Mouse (Mus musculus) intestine, postnatal 0 days (tissue): Measurements from ENCODE around the gene Asic4. TPM values are rescaled to one million over a fixed set of nuclear protein-coding genes. Genes with fewer than 3 reads are reported as not detected.

Source experiments
- ATAC-seq: fragments of 200-750 bp; cut with Nextera tagmentation; 2 replicates; pipeline ENCODE4 v1.8.0; 2017; ENCODE audit warnings: mild to moderate bottlenecking, moderate TSS enrichment, moderate library complexity
- H3K27ac ChIP-seq: fragments of 300-500 bp; sonication (generic); 2 replicates; pipeline ENCODE4 v1.5.1; 2014; ENCODE audit warnings: mild to moderate bottlenecking, low read depth, low read length, moderate library complexity
- H3K27me3 ChIP-seq: fragments of 300-500 bp; sonication (generic); replicated peaks from 2 replicates; pipeline ENCODE4 v1.6.1; 2014; ENCODE audit warnings: low read length, mixed read lengths; ENCODE audit not compliant: control insufficient read depth, insufficient read depth
- H3K36me3 ChIP-seq: fragments of 300-500 bp; sonication (generic); 2 replicates; pipeline ENCODE4 v1.6.1; 2014; ENCODE audit warnings: mild to moderate bottlenecking, moderate library complexity; ENCODE audit not compliant: control insufficient read depth, insufficient read depth
- H3K4me1 ChIP-seq: fragments of 300-500 bp; sonication (generic); replicated peaks from 2 replicates; pipeline ENCODE4 v1.6.1; 2014; ENCODE audit warnings: antibody characterized with exemption, low read length, mixed read lengths; ENCODE audit not compliant: control insufficient read depth, insufficient read depth
- H3K4me2 ChIP-seq: fragments of 300-500 bp; sonication (generic); replicated peaks from 2 replicates; pipeline ENCODE4 v1.6.1; 2014; ENCODE audit warnings: low read depth, mild to moderate bottlenecking, moderate library complexity
- H3K4me3 ChIP-seq: fragments of 300-500 bp; sonication (generic); 2 replicates; pipeline ENCODE4 v1.5.1; 2014; ENCODE audit warnings: low read depth, low read length
- H3K9ac ChIP-seq: fragments of 300-500 bp; sonication (generic); 2 replicates; pipeline ENCODE4 v1.6.1; 2014; ENCODE audit warnings: mild to moderate bottlenecking, low read depth, low read length
- H3K9me3 ChIP-seq: fragments of 300-500 bp; sonication (generic); 2 replicates; pipeline ENCODE4 v1.6.1; 2016; ENCODE audit warnings: mixed run types; ENCODE audit not compliant: control insufficient read depth
- CTCF ChIP-seq: sonication (generic); IDR thresholded peaks from 2 replicates; pipeline ENCODE4 v1.5.1; 2016; ENCODE audit warnings: low read depth, mild to moderate bottlenecking, control low read depth, antibody characterized with exemption, moderate library complexity
- WGBS: fragments of 180-500 bp; shearing (Covaris S2); extraction: QIAGEN DNeasy Blood & Tissue Kit; methylation state at CpG from one replicate; pipeline ENCODE4 v1.1.7; 2014; 5-methylcytosine and 5-hydroxymethylcytosine counted together
- polyA plus RNA-seq: library from polyadenylated mRNA; unstranded; fragments of >200 nt; fragmentation: Nextera tagmentation; extraction: Ambion mirVana; gene quantifications from 2 replicates; pipeline ENCODE4 v1.2.1, GENCODE M21; 2015

Asic4 gene
- polyA plus RNA-seq, 1 experiment from 2014 or later: 1.2 TPM

- Histone ChIP-seq H3K27me3 (peaks cover 58% of the 10 kb centered on the region), H3K4me3 (no peak overlapping the region), H3K4me1 (no peaks in the 10 kb centered on the region), H3K4me2 (no peak overlapping the region), H3K9me3 (no peaks in the 10 kb centered on the region), H3K27ac (no peak overlapping the region), H3K9ac (no peak overlapping the region), H3K36me3 (no peaks in the 10 kb centered on the region)
- ATAC-seq: no peak
- TF ChIP-seq CTCF: no peak
- WGBS: 76% methylated on average over 3 of the region's 3 CpGs
Measured at GRCm38 (mm10) chr1:75455433-75455832, 5.2 kb downstream of the Asic4 start.

GRCm38 (mm10) chr1:75455948-75456347 lies 5.7 kb downstream of the Asic4 start:
- Histone ChIP-seq H3K27ac (no peak overlapping the region), H3K4me3 (no peak overlapping the region), H3K9ac (no peak overlapping the region), H3K4me2 (no peak overlapping the region), H3K4me1 (no peaks in the 10 kb centered on the region), H3K36me3 (no peaks in the 10 kb centered on the region), H3K9me3 (no peaks in the 10 kb centered on the region), H3K27me3 (peaks cover 53% of the 10 kb centered on the region)
- ATAC-seq: no peak
- WGBS: 47% methylated on average over 5 of the region's 5 CpGs
- TF ChIP-seq CTCF: no peak

GRCm38 (mm10) chr1:75456746-75457564 lies 6.7 kb downstream of the Asic4 start:
- Histone ChIP-seq H3K27ac (no peak overlapping the region), H3K27me3 (peaks cover 43% of the 10 kb centered on the region), H3K9ac (no peak overlapping the region), H3K4me1 (no peaks in the 10 kb centered on the region), H3K36me3 (no peaks in the 10 kb centered on the region), H3K4me2 (no peak overlapping the region), H3K4me3 (no peak overlapping the region), H3K9me3 (no peaks in the 10 kb centered on the region)
- WGBS: 24% methylated on average over 14 of the region's 14 CpGs
- TF ChIP-seq CTCF: peak; percentile 61
- ATAC-seq: no peak

- ATAC-seq: no peak
- H3K9ac ChIP-seq: no peak overlapping the region
- no peak overlapping the region for H3K4me3 ChIP-seq
- H3K9me3 ChIP-seq: no peaks in the 10 kb centered on the region
- no peak overlapping the region for H3K27ac ChIP-seq
- H3K4me2 ChIP-seq: no peak overlapping the region
- TF ChIP-seq CTCF: no peak
- peaks cover 36% of the 10 kb centered on the region; the same call in 1 of the 2 replicates for H3K27me3 ChIP-seq
- H3K36me3 ChIP-seq: no peaks in the 10 kb centered on the region
- no peaks in the 10 kb centered on the region for H3K4me1 ChIP-seq
- WGBS: 18% methylated on average over 10 of the region's 10 CpGs
Measured at GRCm38 (mm10) chr1:75457710-75458024, 7.4 kb downstream of the Asic4 start.

GRCm38 (mm10) chr1:75458025-75458788 lies 8.0 kb downstream of the Asic4 start:
- Histone ChIP-seq H3K9me3 (no peaks in the 10 kb centered on the region), H3K4me1 (no peaks in the 10 kb centered on the region), H3K9ac (no peak overlapping the region), H3K4me2 (peak overlapping the region; percentile 60), H3K36me3 (no peaks in the 10 kb centered on the region), H3K27me3 (peaks cover 35% of the 10 kb centered on the region; the same call in 1 of the 2 replicates), H3K4me3 (peak overlapping the region; percentile 34), H3K27ac (no peak overlapping the region)
- TF ChIP-seq CTCF: peak; percentile 29; the same call in 1 of the 2 replicates
- no peak; the same call in 1 of the 2 replicates for ATAC-seq
- WGBS: 4% methylated on average over 42 of the region's 42 CpGs
